Mouse (Mus musculus) small intestine, adult 2 months (tissue): ENCODE measurements around the gene Fam78b.

ENCODE experiments used
- CTCF ChIP-seq: fragments of 200-500 bp; IDR thresholded peaks from 2 replicates; pipeline ENCODE4 v1.5.1; 2012; ENCODE audit warnings: low read depth, mild to moderate bottlenecking, control low read depth, inconsistent platforms, low read length, moderate library complexity, mixed read lengths; ENCODE audit not compliant: insufficient replicate concordance, insufficient read length; ENCODE audit errors: extremely low read depth
- POLR2A ChIP-seq: fragments of 200-500 bp; IDR thresholded peaks from 2 replicates; pipeline ENCODE4 v1.6.1; 2012; ENCODE audit warnings: low read depth, mild to moderate bottlenecking, control low read depth, inconsistent platforms, low read length, moderate library complexity

- no peak for TF ChIP-seq CTCF
- TF ChIP-seq POLR2A = no peak
These were observed 10.1 kb downstream of the Fam78b start for GRCm38 (mm10) chr1:167011301-167011700.
